Mouse (Mus musculus) brain, embryonic 14.5 days (tissue): ENCODE results near the gene Mfsd14a. TPM values are rescaled to one million over a fixed set of nuclear protein-coding genes. Genes with fewer than 3 reads are reported as not detected.
"Not testable (repeated sequence)": the region's sequence is repeated elsewhere in the genome, so short reads cannot be mapped to it uniquely, and the experiment has no call there.

Source experiments
- DNase-seq: peaks from one replicate; pipeline ENCODE4 v3.0.0-alpha.2; 2011; ENCODE audit warnings: low read depth
- CTCF ChIP-seq: fragments of 200-500 bp; IDR thresholded peaks from 2 replicates; pipeline ENCODE4 v1.5.1; 2012; ENCODE audit warnings: inconsistent platforms, mild to moderate bottlenecking, moderate library complexity, borderline replicate concordance; ENCODE audit not compliant: insufficient read depth, insufficient read length; ENCODE audit errors: extremely low read depth
- POLR2A ChIP-seq: fragments of 200-500 bp; IDR thresholded peaks from 2 replicates; pipeline ENCODE4 v1.6.1; 2012; ENCODE audit warnings: mild to moderate bottlenecking, inconsistent platforms, borderline replicate concordance; ENCODE audit not compliant: poor library complexity, insufficient read depth, insufficient read length, severe bottlenecking; ENCODE audit errors: extremely low read depth
- polyA plus RNA-seq: library from polyadenylated mRNA; depleted of rRNA; stranded (reverse); fragments of >200 nt; gene quantifications from 2 replicates; pipeline ENCODE4 v1.2.3, GENCODE M21; 2012

Gene Mfsd14a
- polyA plus RNA-seq, 1 experiment, result 38.8 TPM

GRCm38 (mm10) chr3:116661870-116662414, 535 bp downstream of the Mfsd14a start:
- DNase-seq, result no peak
- no peak for TF ChIP-seq CTCF

- no peak for TF ChIP-seq POLR2A
- DNase-seq, result no peak
Observed at GRCm38 (mm10) chr3:116661288-116661869, 1.1 kb downstream of the Mfsd14a start.

- TF ChIP-seq POLR2A (no peak), CTCF (no peak)
- DNase-seq, result no peak
Observed at GRCm38 (mm10) chr3:116659856-116660430, 2.5 kb downstream of the Mfsd14a start.

DNA sequence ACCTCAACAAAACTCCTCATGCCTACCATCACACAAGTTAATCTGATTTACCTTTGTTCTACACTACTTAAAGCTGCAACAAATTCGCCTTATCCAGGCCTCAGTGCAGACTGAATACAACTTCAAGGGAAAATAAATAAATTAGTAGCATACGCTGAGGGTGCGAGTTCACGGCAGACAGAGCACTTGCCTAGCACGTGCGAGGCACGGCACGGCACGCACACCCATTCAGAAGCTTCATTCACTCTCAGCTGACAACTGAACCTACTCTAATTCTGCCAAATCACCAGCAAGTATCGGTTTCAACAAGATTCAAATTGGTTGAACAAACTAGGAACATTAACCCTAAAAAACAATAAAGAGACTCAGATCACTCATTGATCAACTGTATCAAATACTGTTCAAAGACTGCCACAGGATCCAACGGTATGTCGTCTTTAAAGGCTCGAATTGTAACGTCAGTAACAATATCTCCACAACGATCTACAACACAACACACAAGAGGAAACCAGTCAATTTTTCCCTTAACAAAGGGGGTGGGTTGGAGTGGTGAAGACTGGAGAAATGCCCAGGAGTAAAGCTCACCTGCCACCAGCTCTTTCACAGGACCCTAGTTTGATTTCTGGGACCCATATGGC, 3.4 kb downstream of the Mfsd14a start:
- TF ChIP-seq POLR2A (no peak), CTCF (no peak)

DNA sequence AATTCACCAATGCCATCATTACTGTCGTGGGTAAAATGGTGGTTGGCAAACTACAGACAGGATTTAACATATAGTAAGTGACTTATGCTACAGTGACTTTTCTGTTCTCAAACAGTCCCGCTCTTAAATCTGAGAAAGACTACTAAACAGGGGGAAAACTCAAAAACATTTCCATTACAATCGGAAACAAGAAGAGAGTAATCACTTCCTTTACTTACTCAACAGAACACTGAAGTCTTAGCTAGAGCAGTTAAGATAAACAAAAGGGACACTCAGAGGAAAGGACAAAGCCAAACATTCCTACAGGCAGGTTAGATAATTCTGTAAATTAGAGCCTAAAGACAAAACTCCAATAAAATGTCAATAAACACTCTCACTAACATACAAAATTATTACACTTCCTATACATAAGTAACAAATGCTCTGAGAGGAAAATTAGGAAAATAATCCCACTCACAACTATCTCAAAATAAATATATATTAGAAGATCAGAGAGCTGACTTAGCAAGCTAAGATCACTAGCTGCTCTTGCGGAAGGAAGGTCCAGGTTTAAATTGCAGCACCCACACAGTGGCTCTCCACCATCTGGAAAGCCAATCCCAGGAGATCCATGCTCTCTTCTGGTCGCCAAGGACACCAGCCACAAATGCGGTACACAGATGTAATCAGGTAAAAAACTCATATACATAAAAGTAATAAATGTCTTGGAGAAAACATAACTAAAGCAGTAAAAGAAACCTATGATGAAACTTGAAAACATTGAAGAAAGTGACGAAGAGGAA, 6.1 kb downstream of the Mfsd14a start:
- DNase-seq, result no peak
- TF ChIP-seq CTCF, result no peak
- TF ChIP-seq POLR2A, result no peak

More for the DNA sequence above, 3.4 kb downstream of the Mfsd14a start:
- no peak for DNase-seq

DNA sequence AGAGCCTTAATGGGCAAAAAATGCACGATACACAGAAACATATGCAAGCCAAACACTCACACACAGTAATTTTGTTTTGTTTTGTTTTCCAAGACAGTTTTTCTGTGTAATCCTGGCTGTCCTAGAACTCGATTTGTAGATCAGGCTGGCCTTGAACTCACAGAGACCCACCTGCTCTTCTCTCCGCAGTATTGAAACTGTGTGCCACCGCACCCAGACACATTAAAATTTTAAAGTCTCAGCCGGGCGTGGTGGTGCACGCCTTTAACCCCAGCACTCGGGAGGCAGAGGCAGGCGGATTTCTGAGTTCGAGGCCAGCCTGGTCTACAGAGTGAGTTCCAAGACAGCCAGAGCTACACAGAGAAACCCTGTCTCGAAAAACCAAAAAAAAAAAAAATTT, 8.4 kb downstream of the Mfsd14a start:
- not testable (repeated sequence) for DNase-seq

- peak; percentile 21 for DNase-seq
- no peak for TF ChIP-seq CTCF
- no peak for TF ChIP-seq POLR2A
Observed at GRCm38 (mm10) chr3:116653278-116653945, 9.1 kb downstream of the Mfsd14a start.

- no peak for TF ChIP-seq POLR2A
- TF ChIP-seq CTCF, result no peak
- peak; percentile 43 for DNase-seq
Observed at GRCm38 (mm10) chr3:116652033-116652446, 10.4 kb downstream of the Mfsd14a start.

DNA sequence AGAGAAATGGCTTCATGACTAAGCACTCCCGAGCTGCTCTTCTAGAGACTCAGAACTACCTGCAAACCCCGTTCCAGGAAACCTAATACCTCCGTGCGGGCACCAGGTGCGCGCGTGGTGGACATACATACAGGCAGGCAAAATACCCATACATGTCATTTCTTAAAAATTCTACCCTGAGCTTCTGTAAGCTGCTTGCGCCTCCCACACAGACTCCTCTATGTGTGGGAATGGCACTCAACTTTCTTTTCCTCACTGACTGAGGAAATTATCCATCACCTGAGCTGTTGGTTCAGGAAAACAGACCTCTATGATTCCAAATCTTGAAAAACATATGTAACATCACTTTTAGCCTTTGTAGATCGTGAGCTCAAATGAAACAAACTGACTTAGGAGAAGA, 11.8 kb downstream of the Mfsd14a start:
- no peak for TF ChIP-seq POLR2A
- no peak for TF ChIP-seq CTCF
- DNase-seq, result no peak

DNA sequence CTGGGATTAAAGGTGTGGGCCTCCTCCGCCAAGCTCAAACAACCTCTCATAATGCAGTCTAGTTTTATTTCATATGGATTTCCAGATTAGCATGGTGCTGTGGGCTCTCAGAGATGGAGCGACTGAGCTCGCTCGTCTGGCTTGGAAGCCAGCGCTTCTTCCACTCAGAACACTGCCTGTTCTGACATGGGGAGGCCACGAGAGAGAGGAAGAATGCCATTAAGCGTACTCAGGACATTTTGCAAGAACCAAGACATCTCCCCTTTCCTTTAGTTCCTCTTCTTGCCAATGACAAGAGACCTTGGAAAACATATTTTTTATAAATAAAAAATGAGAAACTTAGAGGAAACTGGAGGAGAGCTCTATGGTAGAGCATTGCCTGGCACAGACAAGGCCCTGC, 13.7 kb downstream of the Mfsd14a start:
- TF ChIP-seq CTCF (no peak), POLR2A (no peak)
- no peak for DNase-seq

DNA sequence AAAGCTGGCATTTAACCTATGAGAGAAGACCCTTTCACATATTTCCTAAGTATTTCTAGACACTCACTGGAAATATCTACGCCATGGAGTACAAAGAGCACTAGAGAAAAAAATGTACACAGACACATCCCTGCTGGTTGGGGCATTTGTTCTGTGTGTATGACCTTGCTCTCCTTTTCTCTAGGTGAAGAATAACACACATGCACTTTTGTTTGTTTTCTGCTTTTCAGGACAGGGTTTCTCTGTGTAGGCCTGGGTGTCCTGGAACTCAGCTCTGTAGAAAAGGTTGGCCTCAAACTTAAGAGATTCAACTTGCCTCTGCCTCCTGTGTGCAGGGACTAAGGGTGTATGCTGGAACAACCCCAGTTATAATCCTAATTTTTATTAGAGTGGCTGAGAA, 16.1 kb downstream of the Mfsd14a start:
- TF ChIP-seq POLR2A, result no peak
- TF ChIP-seq CTCF, result no peak
- no peak for DNase-seq
